Mouse (Mus musculus) right cerebral cortex, postnatal 25 days (tissue): ENCODE data around the gene Zfr.
"Not testable (repeated sequence)": the region's sequence is repeated elsewhere in the genome, so short reads cannot be mapped to it uniquely, and the experiment has no call there.

Experiments
- DNase-seq: peaks from one replicate; pipeline ENCODE4 v3.0.0; 2022

Gene Zfr

DNA sequence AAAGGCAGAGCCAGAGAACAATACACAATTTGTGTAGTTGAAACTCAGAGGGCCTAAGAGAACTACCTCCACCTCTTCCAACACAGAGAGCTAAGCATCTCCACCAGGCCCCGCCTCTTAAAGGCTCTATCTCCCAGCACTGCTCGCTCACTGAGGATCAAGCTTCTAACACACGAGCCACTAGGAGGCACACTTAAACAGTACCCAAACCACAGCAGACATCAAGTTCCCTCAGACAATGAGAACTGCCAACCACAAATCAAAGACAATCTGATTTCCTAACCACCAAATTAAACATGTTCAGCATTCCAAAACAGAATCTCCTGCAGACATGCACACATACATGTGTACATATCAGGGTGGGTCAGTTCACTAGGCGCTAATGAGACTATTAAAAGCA lies 9.4 kb upstream of the Zfr start:
- DNase-seq: no peak

DNA sequence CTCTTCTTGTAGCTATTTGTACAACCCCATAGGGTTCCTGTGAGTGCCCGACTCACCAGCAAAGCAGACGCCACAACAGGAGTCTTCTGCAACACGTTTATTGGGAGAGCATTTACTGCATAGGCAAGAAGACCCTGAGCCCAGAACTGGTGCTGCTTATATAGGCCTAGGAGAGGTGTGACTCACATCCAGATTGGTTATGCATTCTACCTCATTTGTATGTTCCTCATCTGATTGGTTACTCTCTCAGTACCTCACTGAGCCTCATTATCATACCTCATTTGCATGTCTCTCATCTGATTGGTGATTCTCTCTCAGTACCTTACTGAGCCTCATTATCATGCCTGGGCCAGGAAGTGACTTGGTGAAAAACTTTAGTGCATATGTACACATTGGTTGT lies 8.7 kb upstream of the Zfr start:
- not testable (repeated sequence) for DNase-seq

DNA sequence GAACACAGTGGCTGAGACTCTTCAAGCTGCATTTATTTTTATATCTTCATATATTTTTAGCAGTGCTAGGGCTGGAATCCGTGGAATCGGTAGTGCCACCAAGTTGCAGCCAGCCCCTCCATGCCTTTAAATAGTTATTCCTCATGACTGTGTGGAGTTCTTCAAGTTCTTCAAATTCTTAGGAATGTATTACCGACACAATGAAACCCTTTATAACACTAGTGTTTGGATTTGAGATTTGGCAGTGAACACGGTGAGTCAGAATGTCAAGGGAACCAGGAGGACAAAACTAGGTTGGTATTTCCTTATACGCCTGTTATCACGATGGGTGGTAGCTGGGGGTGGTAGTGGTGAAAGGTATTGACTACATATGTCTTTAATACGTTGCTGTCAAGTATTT lies 6.4 kb upstream of the Zfr start:
- no peak for DNase-seq

DNA sequence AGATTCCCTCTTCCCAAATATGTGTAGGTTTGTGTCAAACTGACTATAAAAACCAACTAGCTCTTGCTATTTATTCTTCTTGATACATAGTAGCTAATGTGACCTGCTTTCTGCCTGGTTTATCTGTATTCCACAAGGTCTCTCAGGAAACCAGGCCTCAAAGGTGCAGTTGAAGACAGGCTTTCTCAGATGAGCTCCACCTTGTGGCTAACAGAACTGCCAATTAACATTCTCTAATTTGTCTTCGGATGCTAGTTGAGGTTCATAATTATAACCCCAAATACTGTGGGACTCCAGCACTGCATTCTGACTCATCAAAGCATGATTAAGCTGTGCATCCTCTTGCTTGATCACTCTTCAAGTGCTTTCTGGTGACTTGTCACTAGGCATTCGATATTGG lies 4.2 kb upstream of the Zfr start:
- no peak for DNase-seq

DNA sequence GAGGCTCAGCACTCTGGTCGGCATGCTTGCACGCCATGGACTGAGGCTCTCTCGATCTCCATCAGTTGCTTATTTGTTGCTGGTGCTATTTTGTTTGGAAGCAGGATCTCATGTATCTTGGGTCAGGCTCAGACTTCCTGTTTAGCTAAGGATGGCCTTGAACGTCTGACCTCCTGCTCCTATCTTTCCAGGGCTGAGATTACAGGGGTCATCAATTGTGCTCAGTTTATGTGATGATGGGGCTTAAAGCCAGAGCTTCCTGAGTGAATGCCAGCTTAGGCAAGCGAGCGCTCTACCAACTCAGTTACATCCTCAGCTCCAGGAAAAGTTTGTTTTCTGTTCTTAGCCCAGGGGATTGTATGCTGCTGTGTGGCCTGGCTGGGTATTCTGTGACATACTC lies 3.1 kb upstream of the Zfr start:
- no peak for DNase-seq

DNA sequence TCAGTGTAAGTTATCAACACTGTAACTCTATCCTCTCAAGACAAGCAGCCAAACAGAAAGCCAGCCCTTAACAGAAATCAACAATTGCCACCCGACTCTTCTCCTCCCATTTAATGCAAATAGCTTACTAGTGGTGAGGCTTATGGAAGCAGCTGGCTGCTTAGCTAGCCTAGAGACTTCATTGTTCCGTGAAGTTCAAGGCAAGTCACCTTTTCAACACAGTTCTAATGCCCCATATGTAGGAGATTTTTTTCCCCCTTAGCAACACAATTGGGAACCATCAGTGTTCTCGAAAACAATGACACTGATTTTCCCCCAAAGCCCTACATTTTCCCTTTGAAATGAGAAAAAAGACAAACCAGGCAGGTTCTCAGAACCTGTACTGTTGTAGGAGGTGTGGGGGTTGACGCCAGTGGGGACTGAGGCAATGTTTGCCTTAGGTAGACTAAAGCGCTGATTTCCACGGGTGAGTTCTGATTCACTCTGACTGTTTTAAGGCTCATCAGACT lies 1.9 kb upstream of the Zfr start:
- DNase-seq: no peak

DNA sequence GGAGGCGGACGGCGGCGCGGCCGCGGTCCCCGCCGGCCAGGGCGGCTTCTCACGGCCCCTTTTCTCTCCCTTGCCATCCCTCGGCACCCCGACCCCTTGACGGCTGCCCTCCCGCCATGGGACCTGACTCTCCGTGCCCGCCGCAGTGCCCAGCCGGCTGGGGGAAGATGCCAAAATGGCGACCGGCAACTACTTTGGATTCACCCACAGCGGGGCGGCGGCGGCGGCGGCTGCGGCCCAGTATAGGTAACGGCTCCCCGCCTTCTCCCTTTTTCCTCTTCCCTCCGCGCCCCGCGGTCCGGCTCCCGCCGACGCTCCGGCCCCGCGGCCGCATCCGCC lies 431 bp downstream of the Zfr start:
- DNase-seq: peak; percentile 43

DNA sequence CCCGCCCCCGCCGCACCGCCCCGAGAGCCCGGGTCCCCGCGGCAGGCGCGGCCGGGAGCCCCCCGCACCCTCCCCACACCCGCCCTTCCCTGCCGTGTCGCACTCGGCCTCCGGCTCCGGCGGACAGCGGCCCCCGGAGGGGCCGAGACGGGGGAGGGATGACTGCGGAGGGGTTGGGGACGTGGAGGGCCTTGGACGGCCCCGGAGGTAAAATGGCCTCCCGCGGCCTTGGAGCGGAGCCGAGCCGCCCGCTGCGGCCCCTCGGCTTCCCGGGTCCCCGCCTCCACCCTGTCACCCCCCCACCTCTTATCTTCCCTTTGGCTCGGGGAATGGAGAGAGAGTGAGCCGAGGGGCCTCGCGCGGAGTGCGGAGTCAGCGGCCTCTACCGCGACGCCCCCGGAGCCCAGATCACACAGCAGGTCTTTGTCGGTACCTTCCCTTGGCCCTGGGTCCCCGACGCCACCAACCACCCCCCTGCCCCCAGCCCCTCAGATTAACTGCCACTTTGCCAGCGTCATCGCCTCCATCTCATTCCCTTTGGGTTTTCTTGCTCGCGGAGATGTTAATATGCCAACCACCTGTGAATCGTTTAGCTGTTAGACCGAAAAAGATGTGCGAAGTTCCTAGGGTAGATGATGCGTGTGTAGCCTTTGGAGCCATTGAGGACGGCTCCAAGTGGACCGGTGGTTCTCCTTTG lies 949 bp downstream of the Zfr start:
- DNase-seq: peak; percentile 44

DNA sequence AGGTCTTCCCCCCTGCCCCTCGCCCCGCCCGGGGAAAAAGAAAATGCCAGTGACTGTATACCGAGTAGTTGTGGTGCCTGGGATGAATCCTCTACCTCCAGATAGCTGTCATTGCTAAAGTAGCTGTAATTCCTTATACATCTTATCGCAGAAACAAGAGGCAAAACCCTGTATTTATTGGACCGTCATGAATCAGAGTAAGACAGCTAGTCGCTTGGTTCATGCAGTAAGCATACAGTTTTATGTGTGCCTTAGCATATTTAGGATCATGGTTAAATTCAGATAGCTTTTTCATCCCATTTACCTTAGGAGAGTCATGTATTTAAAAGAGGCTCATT lies 1.5 kb downstream of the Zfr start:
- DNase-seq: no peak

DNA sequence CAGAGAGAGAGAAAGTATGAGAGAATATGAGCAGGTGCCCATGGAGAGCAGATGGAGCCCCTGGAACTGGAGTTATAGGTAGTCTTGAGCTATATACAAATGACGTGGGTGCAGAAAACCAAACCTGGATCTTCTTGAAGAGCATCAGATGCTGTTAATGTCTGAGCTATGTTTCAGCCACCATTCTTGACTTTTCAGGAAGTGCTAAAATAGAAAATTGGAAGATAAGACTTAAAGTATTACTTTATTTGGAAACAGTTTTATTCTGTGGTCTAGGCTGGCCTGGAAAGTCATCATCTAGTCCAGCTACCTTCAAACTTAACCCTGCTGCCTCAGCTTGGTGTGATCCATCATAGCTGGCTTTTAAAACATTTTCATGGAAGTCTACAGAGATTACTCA lies 7.3 kb downstream of the Zfr start:
- no peak for DNase-seq

DNA sequence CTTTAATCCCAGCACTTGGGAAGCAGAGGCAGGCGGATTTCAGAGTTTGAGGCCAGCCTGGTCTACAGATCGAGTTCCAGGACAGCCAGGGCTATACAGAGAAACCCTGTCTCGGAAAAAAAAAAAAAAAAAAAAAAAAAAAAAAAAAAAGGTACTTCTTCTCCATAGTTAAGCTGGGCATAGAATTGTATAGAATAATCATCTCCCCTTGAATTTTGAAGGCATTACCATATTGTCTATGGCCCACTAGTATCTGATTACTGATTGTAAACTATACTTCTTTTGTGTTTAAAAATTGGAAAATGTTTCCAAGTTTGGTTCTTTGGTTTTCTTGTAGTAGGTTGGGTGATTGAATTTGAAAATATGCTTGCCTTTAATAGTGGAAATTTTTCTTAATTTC lies 13.2 kb downstream of the Zfr start:
- DNase-seq: not testable (repeated sequence)

DNA sequence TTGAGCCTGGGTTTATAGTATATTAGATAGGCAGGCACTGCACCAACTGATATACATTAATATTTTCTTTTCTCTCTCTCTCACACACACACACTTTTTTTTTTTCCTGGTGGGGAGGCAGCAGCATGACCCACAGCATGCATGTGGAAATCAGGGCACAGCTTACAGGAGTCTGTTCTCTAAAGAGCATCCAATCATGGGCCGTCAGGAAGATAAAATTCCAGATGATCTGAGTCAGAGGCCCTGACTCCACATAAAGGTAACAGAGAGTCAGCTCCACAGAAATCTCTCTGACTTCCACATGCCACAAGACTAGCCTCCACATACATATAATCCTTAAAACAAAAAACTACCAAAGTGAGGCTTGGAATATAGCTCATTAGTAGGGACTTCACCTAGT lies 16.9 kb downstream of the Zfr start:
- DNase-seq: no peak

DNA sequence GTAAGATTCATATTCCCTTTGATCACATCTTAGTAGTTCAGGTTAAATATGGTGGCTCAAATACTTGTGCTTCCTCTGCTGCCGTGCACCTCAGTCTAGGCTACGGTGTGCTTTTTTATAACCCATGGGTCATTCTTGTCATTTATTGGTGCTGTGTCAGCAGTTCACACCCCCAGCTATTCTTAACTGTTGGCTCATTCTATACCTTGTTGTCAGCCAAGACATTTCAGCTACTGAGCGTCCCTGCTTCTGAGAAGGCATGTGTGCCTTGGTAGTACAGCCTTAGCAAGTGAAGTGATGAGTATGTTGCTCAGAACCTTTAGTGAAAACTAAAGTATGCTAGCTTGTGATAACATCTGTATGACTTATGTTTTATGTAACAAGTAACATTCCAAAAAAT lies 17.7 kb downstream of the Zfr start:
- DNase-seq: no peak

DNA sequence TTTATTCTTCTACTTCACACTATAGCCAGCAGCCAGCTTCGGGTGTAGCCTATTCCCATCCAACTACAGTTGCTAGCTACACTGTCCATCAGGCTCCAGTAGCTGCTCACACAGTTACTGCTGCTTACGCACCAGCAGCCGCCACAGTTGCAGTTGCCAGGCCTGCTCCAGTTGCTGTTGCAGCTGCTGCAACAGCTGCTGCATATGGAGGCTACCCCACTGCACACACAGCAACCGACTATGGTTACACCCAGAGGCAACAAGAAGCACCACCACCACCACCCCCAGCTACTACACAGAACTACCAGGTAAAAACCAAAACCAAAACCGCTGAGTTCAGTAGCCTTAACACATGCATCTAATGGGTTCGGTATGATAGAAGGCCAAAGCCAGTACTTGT lies 18.7 kb downstream of the Zfr start:
- no peak for DNase-seq

DNA sequence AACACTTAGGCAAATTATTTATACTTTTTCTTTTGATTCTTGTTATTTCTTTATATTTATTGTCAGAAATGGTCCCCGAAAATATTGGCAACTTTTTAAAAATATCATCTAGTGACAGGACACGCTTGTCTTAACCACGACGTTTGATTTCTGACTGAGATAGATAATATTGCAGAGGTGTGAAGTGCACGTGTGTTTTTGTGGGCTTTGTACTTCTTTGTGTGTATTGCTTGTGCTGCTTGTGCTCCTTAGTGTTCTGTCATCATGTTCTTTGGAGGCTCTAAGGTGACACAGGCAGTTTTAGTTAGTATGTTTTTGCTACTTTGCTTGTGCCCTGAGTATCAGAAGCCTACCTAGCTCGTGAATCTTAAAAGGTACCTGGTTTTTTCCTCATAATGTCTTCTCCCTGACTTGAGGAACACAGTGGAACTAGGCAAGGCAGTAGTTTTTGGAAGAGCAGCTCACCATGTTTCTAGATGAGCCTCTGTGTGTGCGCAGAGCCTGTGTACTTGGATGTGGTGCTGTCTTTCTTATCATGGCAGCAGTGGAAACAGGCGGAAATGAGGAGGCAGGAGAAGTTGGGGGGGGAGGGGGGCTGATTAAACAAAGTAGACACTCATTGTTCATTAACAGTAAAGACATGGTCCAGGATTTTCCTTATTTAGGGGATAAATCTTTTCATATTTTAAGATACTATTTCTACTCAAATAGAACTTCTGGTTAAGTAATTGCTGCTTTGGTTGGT lies 23.5 kb downstream of the Zfr start:
- no peak for DNase-seq

DNA sequence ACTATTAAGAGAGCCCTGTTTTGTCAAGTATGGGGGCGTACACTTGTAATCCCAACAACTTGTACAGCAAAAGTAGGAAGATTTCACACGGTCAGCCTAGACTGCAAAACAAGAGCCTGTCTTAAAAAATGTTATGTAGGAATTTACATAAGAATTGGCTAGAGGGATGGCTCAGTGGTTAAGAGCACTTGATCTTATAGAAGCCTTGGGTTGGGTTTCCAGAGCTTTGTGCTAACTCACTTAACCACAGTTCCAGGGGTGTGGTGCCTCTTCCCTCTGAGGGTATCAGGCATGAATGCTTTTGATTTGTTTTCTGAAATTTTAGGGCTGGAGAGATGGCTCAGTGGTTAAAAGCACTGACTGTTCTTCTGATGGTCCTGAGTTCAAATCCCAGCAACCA lies 29.8 kb downstream of the Zfr start:
- no peak for DNase-seq

DNA sequence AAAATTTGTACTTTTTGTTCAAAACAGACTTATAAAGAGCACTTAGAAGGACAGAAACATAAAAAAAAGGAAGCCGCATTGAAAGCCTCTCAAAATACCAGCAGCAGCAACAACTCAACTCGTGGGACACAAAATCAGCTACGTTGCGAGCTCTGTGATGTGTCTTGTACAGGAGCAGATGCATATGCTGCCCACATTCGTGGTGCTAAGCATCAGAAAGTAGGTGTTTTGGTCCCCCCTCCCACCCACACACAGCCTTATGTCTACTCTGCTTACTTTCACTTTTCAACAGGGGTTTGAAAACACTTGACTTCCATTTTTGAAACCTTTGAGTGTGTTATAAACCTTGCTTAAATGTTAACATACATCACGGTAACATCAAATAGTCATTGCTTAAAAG lies 31.9 kb downstream of the Zfr start:
- no peak for DNase-seq

DNA sequence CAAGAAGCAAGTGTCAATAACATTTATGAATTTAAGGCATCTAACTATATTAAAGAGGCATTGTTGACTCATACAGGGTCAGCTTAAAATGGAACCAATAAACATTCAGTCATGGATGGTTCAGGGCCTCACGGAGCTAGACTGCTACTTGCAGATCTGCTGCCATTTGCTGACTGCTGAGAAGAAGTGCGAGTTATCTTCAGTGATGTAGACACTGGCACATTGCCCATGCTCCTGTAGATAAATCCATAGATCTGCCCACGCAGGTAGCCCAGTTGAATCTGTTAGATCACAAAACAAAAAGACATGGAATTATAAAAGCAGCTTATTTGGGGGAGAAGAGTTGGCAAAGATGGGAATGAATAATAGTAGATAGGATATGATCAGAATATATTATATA lies 36.1 kb downstream of the Zfr start:
- peak; percentile 19 for DNase-seq

DNA sequence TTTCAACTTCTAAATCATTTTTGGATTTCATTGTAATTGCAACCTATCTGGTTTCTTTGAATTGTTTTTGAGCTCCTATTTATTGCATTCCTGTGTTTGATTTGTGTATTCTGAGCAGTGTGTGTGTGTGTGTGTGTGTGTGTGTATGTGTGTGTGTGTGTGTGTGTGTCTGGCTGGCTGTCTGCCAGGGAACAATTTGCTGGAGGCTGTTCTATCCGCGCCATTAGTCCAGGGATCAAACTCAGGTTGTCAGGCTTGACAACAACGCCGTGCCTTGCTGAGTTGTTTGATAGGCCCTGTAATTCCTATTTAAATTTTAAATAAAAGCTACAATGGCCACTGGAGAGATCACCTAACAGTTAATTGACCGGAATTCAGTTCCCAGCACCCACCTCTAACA lies 60.5 kb downstream of the Zfr start:
- DNase-seq: no peak

DNA sequence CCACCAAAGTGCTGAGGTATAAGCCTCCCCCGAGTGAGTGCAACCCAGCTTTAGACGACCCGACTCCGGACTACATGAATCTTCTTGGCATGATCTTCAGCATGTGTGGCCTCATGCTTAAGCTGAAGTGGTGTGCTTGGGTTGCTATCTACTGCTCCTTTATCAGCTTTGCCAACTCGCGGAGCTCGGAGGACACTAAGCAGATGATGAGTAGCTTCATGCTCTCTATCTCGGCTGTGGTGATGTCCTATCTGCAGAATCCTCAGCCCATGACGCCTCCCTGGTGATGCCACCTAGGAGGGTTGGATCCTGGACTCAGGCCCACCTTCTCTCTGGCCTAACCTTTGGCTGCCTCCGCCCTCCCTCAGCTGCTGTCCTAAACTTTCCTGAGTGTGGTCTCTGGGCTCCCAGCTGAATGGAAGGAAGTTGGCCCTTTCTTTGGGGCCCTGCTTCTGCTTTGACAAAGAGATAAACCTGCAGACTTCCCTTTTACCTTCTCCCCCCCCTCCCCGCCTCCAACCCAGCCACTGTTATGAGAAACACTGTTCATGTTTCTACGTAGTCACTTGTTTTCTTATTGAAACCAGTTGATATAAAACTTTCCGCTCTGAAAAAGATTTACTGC lies 63.7 kb downstream of the Zfr start:
- DNase-seq: not testable (repeated sequence)

DNA sequence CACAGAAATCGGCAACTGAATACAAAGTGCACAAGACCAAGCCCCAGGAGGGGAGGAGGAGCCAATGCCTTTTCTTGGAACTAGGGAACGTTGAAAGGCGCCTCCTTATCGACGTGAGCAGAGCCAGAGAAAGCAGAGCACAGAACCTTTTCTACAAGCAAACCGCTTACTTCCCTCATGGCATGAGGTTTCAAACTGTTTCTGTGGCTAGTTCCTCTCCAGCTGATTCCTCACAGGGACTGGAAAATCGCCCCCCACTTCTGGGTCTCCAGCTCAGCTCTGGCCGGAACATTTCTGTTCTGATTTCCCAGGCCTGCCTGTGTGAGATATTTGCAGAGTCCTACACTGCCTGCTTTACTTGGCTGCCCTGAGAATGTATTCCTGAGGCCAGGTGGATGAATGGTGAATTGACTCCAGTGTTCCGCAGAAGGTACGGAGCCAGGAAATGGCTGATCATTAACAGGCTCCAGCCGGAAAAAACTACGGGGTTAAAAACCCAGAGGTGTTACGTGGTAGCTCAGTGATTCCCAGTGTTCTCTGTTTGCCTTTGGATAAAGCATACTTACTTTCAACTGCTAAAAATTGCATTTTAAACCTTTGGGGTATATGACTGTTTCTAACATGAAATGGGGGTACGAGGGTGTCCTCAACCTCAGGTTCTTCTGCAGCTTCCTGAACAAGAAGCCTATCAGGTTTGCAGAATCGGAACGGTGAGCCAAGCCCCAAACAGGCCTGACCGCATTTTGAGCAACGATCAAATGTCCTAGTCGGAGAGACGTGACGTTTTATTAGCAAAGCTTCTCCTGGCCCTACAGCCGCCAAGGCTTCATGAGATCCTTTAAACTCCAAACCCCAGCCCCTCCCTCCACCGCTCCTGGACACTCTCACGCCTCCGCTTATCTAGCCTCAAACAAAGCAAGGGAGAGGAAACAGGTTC lies 76.5 kb downstream of the Zfr start:
- no peak for DNase-seq

DNA sequence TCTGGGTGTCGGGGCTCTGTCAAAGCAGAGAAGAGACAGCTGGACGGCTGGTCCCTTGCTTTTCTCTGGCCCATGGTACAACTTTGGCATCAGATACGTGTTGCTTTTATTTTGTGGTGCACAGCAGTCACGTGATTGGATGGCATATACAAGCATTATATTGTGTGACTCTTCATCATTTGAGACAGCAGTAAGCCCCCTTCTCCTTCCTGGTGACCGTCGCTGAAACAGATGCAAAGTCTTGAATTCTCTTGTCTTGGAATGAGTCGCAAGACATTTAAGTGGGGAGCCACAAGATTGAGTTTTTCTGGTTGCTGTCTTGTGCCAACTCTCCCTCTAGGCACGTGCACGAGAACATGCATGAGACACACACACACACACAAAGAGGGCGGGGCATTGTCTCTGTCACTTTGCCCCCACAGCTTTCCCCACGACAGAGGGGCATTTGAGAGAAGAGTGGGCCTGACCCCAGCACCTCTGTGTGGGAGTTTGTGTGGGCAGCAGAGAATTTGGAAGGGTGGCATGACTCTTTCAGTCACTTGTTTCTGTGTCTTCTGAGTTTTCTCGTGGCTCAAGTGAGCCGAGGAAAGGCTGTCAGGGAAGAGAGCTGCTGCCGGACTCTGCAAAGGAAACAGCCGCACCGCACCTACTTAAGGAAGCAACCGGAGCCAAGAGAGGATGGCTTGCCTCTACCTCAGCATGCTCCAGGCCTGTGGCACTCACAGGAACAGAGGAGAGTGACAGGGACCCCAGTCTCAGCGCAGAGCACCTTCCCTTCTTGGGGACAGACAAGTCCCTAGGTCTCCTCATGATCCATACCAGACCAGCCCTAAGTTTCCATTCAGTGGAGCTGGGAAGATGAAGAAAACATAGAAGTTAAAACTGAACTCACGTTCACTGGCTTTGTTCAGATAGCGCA lies 77.4 kb downstream of the Zfr start:
- no peak for DNase-seq
